Mouse (Mus musculus): ENCODE measurements around the gene Slamf9.

The Slamf9 gene

GRCm38 (mm10) chr1:172475054-172475741, at the start of gene Slamf9:
Gene Slamf9, plus strand, starts transcription at chr1:172475358.
- in situ Hi-C loops (cut with MboI; ENCODE audit: low sequenced_read_pairs): no loop called here

- in situ Hi-C loops (cut with MboI; ENCODE audit: low sequenced_read_pairs): no loop called here
These were observed 48.7 kb upstream of the Slamf9 start for GRCm38 (mm10) chr1:172426419-172426818.

GRCm38 (mm10) chr1:172427841-172428240, 47.3 kb upstream of the Slamf9 start:
- in situ Hi-C loops (cut with MboI; ENCODE audit: low sequenced_read_pairs): no loop called here

- in situ Hi-C loops (cut with MboI; ENCODE audit: low sequenced_read_pairs): no loop called here
These were observed 46.5 kb upstream of the Slamf9 start for GRCm38 (mm10) chr1:172428614-172429013.

- in situ Hi-C loops (cut with MboI; ENCODE audit: low sequenced_read_pairs): no loop called here
These were observed 44.4 kb upstream of the Slamf9 start for GRCm38 (mm10) chr1:172430731-172431220.

GRCm38 (mm10) chr1:172431836-172432586, 43.1 kb upstream of the Slamf9 start:
- in situ Hi-C loops (cut with MboI; ENCODE audit: low sequenced_read_pairs): no loop called here

- in situ Hi-C loops (cut with MboI; ENCODE audit: low sequenced_read_pairs): no loop called here
These were observed 42.6 kb upstream of the Slamf9 start for GRCm38 (mm10) chr1:172432587-172432955.

GRCm38 (mm10) chr1:172433012-172433850, 41.9 kb upstream of the Slamf9 start:
- in situ Hi-C loops (cut with MboI; ENCODE audit: low sequenced_read_pairs): no loop called here

GRCm38 (mm10) chr1:172433851-172434165, 41.4 kb upstream of the Slamf9 start:
- in situ Hi-C loops (cut with MboI; ENCODE audit: low sequenced_read_pairs): no loop called here

- in situ Hi-C loops (cut with MboI; ENCODE audit: low sequenced_read_pairs): no loop called here
These were observed 38.4 kb upstream of the Slamf9 start for GRCm38 (mm10) chr1:172436785-172437184.

GRCm38 (mm10) chr1:172438621-172439020, 36.5 kb upstream of the Slamf9 start:
- in situ Hi-C loops (cut with MboI; ENCODE audit: low sequenced_read_pairs): no loop called here

GRCm38 (mm10) chr1:172440521-172440920, 34.6 kb upstream of the Slamf9 start:
- in situ Hi-C loops (cut with MboI; ENCODE audit: low sequenced_read_pairs): no loop called here

- in situ Hi-C loops (cut with MboI; ENCODE audit: low sequenced_read_pairs): no loop called here
These were observed 33.2 kb upstream of the Slamf9 start for GRCm38 (mm10) chr1:172441935-172442445.

GRCm38 (mm10) chr1:172450226-172450625, 24.9 kb upstream of the Slamf9 start:
- in situ Hi-C loops (cut with MboI; ENCODE audit: low sequenced_read_pairs): no loop called here

GRCm38 (mm10) chr1:172450848-172451470, 24.2 kb upstream of the Slamf9 start:
- in situ Hi-C loops (cut with MboI; ENCODE audit: low sequenced_read_pairs): no loop called here

- in situ Hi-C loops (cut with MboI; ENCODE audit: low sequenced_read_pairs): no loop called here
These were observed 22.2 kb upstream of the Slamf9 start for GRCm38 (mm10) chr1:172452911-172453310.

GRCm38 (mm10) chr1:172453810-172454209, 21.3 kb upstream of the Slamf9 start:
- in situ Hi-C loops (cut with MboI; ENCODE audit: low sequenced_read_pairs): no loop called here

- in situ Hi-C loops (cut with MboI; ENCODE audit: low sequenced_read_pairs): no loop called here
These were observed 19.7 kb upstream of the Slamf9 start for GRCm38 (mm10) chr1:172455416-172455815.

GRCm38 (mm10) chr1:172456001-172456677, 19.0 kb upstream of the Slamf9 start:
- in situ Hi-C loops (cut with MboI; ENCODE audit: low sequenced_read_pairs): no loop called here

GRCm38 (mm10) chr1:172457196-172457595, 18.0 kb upstream of the Slamf9 start:
- in situ Hi-C loops (cut with MboI; ENCODE audit: low sequenced_read_pairs): no loop called here
